Mouse (Mus musculus) erythroblast, embryonic 14.5 days (primary cell): Measurements from ENCODE around the gene Olfr456.

Experiments
- GATA1 ChIP-seq: IDR thresholded peaks from 2 replicates; pipeline ENCODE4 v1.6.1; 2012; ENCODE audit warnings: low read length, inconsistent platforms, mixed read lengths
- TAL1 ChIP-seq: IDR thresholded peaks from 3 replicates; pipeline ENCODE4 v1.6.1; 2012; ENCODE audit warnings: low read length, inconsistent platforms, mixed read lengths

GRCm38 (mm10) chr6:42487114-42487513 lies at the start of gene Olfr456:
- TF ChIP-seq TAL1 (no peak), GATA1 (no peak)
